Mouse (Mus musculus) layer of hippocampus, adult 18-20 months (tissue): ENCODE data around the gene Mesd. TPM values are rescaled to one million over a fixed set of nuclear protein-coding genes. Genes with fewer than 3 reads are reported as not detected.
"Not testable (repeated sequence)": the region's sequence is repeated elsewhere in the genome, so short reads cannot be mapped to it uniquely, and the experiment has no call there.

Experiments
- DNase-seq, 2 experiments: peaks; one replicate each; pipeline ENCODE4 v3.0.0; 2022; ENCODE audit warnings: low spot score in 2 of 2
- total RNA-seq, 2 experiments: library from RNA; stranded (reverse); gene quantifications; 2 replicates each; pipeline ENCODE4 v1.2.3; 2021

The Mesd gene
- total RNA-seq, 2 experiments from 2014 or later: 65.8 to 68.1 TPM

DNA sequence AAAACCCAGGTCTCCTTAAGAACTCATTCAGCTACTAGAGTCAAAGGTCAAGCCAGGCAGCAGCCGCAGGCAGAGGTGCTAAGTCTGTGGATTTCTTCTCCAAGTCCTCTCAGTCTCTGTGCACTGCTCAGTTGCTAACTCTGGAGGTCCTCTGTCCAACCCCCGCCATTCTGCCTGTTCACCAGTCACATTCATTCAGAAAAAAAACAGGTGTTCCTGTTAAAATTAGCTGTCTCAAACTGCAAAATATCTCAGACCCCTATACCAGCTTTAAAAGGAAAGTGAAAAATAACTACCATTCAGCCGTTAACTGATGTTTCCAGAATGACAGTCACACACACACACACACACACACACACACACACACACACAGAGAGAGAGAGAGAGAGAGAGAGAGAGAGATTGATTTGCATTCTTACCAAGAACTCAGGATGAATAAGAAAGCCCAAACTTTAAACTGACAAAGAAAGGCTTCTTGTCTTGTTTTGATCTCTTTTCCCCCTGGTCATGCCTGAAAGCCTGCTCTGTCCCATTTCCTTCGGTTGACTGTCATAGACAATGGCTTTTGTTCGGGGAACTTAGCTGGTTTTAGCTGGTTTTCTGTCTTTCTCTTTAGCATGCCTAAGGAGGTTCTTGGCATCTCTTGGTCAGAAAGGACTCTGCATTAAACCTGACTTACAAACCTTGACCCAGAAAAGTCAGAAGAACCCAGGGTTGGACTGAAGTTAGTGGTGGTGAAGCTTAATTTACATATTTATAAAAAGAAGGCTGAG is 5.4 kb upstream of the Mesd start:
- peak in 1 of 2 experiments; percentile 39 for DNase-seq

DNA sequence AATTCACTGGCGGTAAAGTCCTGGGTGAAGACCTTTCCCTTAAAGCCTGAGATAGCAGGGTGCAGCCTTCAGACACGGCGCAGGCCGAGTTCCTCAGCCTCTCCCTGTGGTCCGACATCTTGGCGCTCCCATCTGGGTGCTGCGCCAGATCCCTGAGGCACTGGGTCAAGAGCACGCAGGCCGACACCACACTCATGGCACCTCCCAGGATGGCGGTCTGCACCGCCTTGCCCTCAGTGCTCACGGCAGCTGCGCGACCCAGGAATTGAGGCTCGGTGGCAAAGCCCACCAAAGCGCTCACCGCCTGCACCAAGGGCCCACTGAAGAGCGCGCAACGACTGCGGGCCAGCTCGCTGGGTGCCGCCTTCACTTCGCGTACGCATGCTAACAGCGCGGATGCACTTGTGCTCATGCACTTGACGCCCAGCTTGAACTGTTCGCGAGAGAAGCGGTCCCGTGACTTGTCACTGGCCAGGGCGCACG is 2.1 kb upstream of the Mesd start:
- DNase-seq: no peak

DNA sequence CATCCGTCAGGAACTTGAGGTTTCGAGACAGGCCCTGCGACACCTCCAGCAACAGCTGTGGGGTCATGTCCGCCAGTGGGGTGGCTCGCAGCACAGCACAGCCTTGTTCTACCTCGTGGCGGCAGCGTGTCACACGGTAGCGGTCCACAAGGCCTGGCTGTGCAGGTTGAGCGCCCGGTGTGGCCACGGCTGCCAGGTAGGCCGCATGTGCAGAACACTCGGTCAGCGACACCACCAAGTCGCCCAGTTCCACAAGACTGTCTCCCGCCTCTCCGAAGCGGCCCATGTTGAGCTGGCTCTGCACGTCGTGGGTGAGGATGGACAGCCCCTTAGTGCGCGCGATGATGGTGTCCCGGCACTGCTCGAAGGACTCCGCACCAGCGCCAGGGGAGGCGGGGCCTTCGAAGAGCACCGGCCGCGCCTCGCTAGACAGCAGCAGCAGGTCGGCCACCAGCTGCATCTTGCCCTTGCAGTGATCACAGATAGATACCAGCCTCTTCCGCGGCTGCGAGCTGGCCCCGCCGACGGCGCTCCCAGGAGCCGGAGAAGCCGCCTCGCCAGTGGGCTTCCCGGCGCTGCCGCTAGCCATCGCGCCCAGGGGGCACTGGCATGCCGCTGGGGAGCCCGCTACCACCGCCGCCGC is 1.5 kb upstream of the Mesd start:
- peak; percentile 16 to 44 for DNase-seq

DNA sequence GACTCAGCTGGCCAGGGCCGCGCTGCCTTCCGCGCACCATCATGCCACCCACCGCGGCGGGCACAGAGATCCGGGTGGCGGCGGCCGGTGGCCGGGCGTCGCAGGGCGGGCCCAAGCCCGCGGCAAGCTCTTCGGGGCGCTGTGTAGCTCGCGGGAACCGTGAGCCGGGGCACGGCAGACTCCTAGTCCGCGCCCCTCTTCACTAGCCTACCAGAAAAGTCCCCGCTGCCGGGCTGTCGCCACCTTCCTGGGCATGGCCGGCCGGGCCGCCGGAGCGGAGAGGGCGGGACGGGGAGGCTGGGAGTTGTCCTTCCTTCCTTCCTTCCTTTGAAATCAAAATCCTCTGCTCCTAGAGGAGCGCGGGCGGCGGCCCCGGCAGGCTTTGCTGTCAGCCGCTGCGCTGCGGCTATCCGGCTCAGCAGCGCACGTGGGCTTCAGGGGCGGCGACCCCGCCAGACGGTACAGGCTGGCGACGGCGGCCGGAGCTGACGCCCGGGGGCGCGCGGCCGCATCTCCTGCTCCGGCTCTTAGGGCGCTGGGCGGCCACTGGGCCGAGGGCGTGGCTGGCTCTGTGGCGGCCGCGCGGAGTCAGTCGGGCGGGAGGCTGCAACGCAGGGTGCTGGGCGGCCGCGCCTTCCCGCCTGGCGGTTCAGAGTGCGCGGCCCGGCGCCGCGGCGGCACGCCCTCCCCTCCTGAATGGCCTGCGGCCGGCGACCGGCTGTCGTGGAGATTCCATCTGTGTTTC is 818 bp upstream of the Mesd start:
- DNase-seq: peak; percentile 17 to 52

DNA sequence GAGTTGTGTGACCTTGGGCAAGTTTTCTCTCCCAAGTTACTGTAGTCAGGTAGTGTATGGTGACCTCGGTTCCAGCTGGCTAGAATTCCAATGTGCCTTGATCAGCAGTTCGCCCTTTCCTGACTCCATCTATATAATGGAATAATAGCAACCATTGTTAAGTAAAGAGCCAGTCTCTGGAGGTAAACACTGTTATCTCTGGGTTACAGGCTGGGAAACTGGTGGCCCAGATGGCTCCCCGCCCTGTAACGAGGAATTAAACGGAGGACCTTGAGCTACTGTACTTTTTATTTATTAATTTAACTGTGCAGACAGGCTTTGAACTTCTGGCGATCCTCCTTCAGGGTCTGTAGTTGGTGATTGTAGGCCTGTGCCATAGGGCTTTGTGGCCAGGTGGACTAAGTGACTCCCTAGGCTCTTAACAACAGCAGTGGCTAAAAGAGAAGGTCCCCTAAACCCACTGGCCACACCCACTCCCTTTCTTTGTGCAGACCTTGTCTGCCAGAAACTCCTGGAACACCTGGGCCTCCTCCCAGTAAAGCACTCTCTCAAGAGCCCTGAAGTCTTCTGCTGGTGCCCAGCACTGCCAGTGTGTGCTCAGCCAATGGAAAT is 761 bp downstream of the Mesd start:
- no peak for DNase-seq

DNA sequence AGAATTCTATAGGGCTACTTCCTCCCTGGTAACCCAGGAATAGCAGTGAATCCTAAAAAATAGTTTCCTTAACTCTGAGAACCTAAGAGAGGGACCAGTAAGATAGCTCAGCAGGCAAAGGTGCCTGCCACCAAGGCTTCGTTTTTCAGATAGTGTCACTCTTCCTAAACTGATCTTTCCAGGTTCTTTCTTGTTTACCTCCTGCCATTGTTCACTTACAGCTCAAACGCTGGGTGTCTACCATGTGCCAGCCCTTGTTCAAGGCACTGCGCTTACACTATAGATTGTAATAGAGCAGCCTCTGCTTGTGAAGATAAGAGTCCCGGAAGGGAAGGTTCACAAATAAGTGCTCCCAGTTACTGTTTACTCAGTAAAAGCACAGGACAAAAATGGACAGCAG is 1.6 kb downstream of the Mesd start:
- DNase-seq: no peak

DNA sequence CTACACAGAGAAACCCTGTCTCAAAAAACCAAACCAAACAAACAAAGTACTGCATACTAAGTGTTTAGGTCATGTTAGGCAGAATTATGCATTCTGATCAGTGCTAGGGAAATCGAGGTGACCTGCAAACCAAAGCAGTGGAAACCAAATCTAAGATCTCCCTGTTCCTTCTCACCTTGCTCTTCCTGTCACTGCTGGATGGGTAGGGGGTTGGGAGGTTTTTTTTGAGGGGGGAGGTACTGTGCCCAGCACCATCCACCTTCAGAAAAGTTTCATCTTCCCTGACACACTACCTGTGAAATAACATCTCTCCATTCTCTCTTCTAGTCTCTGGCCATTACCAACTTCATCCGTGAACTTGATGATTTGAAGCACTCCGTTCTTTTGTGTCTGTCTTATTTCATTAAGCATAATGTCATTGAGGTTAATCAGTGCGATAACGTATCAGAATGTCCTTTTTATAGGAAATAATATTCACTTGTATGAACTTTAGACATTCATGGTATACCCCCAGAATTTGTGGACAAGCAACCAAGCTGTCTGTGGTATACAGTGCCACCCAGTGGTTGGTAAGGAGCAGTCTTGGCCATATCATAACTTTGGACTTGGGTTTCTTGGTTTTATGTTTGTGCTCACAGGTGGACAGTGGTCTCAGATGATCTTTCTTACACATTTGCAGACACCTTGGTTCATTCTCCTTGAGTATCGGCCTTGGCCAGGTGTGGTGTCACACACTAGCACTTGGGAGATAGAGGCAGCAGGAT is 2.3 kb downstream of the Mesd start:
- DNase-seq: no peak

DNA sequence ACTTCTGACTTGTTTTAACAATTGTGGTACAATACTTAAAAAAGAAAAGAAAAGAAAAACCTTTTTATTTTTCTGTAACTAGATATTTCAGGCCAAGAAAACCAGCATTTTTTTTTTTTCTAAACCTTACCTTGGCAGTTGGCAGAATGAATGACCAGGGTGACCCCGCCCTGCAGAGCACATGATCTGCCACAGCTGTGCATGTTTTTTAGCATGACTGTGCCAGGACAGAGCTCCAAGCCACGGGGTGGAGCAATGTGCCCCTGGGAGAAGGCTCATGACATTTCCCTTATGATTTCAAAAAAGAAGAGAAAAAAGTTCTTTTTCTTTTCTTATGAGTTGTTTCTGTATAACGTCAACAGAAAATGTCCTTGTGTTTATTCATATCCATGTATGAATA is 5.1 kb downstream of the Mesd start:
- DNase-seq: no peak

DNA sequence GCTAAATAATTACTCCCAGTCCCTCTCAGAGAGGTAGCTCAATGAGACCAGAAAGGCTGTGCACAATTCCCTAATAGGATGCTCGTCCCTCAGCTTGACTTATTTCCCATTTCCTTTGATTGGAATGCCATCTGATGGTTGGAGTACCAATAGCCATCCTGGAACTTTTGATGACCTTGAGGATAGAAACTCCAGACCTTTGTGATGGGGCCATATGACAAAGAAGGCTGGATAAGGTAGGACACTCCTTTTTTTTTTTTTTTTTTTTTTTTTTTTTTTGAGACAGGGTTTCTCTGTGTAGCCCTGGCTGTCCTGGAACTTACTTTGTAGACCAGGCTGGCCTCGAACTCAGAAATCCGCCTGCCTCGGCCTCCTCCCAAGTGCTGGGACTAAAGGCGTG is 5.7 kb downstream of the Mesd start:
- not testable (repeated sequence) for DNase-seq

DNA sequence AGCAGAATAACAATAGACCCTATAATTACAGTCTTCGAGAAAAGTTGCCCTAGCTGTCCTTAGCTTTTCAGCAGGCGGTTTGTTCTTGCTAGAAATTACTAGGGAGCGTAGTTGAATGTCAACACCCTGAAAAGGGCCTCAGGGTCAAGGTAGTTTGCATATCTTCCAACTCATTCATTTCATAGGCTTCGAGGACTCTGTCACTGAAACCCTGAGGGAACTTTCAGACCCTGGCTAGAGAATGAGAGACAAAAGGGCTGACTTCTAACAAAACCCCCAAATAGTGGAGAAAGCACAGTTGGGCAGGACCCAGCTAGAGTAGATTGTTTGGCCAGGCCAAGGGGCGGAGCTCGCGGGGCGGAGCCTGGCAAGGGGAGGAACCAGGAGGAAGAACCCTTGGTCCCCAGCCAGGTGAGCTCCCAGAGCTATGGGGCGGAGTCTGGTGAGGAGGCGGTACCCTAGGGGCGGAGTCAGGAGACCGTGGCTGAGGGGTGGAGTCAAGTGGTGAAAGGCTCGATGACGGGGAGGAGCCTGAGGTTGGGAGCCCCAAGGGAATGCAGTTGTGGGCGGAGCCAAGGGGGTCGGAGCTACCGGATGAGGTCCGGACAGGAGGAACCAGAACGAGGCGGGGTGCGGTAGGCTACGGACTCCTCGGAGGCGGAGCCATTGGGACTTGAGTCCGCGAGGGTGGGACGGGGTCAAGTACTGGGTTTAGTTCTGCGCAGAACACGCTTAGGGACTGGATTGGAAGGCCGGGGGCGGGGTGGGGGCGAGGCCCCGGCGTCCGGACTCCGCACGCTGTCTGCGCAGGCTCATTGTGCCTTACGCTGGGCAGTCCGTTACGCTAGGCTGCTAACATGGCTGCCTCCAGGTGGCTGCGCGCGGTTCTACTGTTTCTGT is 7.4 kb downstream of the Mesd start:
- DNase-seq: peak; percentile 97 to 98

DNA sequence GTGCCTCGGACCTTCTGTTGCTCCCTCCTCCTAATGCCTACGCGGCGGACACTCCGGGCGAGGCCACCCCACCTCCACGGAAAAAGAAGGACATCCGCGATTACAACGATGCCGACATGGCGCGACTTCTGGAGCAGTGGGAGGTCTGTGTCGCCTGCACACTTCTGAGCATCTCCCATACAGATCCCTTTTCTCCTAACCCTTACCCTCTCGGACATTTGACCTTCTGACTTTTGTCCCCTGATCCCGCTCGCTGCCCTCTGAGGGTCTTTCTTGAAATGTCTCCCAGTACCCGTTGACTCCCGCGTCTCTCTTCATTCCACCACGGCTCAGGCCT is 8.0 kb downstream of the Mesd start:
- DNase-seq: no peak

DNA sequence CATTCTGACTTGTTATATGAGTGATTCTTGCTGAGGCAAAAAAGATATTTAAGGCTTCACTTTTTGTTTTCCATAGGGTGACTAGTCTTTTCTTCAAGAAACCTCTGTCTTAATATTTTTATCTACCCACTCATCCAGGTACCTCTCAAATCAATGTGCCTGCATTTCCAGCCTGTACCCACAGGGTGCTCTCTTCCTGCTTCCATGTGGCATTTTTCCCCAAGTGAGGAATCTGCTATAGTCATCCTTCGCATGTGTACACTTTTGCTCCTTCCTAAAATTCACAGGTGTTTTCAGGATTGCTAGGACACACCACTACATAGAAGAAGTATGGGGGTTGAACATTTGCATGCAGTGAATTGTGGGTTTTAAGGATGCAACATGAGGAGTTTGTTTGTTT is 10.1 kb downstream of the Mesd start:
- DNase-seq: no peak

DNA sequence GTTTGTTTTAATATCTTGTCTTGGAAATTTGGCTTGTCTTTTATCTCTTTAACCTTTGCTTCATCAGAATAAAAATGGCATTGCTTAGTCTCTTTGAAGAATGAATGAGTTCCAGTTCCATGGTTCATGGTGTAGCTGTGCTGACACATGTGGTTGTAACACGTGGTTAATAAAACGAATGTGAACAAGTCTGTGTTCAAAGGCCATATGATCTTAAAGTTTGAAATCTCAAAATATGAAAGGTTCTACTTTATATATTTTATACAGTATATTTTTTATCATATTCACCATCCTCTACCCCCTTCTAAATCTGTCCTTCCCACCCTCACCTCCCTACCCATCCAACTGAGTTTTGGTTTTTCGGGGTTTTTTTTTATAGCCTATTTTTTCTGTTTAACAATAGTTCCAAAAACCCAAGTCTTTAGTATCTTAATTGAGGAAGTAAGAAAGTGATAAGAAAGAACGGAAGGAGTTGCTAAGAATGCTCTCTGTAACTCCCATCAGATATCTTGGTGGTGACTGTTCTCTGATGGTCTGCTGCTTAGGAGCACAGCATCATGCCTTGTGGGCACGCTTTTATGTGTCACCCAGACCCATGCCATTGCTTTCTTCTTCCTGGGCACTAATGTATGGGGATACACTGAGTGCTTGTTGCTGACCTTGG is 11.9 kb downstream of the Mesd start:
- DNase-seq: no peak

DNA sequence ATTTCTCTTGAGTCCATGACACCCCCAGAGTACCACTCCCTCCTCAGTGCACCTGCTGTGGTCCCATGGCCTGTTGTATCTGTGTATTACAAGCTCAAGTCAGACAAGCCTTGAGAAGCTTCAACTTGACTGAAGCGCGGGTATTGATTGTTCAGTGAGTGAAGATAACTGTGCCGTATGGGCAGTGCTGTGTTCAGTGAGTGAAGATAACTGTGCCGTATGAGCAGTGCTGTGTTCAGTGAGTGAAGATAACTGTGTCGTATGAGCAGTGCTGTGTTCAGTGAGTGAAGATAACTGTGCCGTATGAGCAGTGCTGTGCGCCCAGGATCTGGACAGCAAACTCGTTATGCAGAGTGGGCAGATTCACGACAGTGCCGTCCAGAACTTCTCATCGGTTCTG is 14.0 kb downstream of the Mesd start:
- no peak for DNase-seq

DNA sequence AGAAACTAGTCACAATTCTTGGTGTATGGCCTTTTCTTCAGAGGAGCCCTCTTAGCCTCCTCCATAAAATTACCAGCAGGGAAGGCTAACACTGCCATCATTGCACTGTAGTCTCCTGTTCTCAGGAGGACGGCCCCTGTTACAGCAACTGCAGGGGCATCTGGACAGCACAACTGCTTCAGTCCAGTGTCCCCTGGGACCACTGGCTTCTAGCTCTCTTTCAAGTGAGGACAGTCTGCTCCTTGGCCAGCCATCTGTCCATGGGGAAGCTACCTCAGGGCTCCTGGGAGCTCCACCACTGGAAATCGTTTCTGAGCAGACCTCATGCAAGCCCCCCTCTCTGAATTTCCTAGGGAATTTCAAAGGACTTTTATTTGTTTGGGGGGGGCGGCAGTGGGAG is 16.3 kb downstream of the Mesd start:
- DNase-seq: no peak

DNA sequence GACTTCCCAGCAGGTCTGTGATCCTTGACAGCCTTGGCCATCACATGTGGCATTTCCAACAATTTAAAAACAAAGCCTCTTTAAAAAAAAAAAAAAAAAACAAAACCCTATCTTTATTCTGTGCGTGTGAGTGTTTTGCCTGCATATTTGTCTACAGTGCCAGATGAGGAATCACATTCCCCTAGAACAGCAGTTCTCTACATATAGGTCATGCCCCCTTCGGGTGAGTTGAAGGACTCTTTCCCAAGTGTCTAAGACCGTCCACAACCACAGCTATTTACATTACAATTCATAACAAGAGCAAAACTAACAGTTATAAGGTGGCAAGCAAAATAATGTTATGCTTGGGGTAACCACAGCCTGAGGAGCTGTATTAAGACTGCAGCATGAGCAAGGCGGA is 17.2 kb downstream of the Mesd start:
- DNase-seq: no peak

DNA sequence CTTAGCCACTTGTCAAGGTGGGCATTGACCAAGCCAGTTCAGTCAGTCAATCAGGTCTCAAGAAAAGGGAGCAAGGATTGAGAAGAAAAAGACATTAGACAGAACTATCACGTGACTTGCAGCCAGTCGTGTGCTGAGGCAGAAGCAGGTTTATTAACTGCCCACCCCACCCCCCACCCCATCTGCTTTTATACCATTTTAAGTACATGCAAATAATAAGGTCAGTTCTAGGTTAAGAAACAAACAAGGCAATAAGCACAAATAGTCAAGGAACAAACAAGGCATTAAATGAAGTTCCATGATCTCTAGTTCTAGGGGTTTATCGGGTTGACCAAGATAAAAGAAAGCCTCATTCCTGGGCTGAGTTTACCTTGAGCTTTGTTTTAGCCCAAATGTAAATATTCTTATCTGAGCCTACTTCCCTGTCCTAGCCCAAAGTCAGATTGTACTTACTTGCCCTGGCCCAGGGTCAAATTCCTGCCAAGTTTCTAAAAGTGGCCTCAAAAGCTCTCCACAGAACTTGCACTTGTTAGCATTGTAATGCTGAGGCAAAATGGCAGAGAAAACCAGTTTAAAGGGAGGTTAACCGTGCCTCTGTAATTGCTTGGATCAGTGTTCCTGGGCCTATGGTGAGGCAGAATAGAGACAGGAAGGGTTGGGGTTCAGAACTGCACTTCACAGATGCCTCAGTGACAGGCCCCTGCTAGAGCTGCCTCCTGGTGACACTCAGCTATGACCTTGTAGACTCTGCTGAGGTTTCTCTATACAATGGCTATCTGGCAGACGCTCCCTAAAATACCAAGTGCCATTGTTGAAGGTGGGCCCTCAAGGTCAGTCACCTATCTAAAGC is 18.3 kb downstream of the Mesd start:
- DNase-seq: no peak

DNA sequence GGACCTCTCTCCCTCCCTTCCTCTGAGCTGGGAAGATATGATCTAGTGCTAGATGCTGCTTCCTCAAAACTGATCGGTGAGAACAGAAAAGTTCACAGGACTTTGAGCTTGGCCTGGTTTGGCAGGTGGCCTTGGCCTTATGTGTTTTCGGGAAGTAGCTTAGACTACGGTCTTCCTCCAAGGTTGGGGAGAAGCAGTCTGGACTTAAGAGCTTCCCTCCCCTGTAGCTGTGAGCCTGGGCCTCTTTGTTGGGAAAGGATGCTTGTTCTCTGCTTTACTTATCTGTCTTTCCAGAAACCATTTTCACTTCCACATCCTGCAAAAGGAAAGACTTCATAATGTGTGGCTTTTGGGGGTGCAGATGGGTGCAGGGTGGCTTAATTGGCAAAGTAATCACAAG is 20.6 kb downstream of the Mesd start:
- no peak for DNase-seq

DNA sequence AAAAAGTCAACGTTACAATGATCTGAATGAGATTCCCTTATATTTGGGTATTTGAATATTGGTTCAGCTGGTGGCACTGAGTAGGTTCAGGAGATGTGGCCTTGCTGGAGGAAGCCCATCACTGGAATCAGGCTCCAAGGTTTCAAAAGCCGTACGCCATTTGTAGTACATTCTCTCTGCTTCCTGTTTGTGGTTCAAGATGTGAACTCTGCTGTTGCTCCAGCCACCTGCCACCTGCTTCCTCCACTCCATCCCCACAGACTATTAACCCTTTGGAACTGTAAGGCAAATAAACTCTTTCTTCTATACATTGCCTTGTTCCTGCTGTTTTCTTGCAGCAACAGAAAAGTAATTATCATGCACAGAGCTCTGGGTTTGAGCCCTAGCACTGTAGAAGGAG is 27.6 kb downstream of the Mesd start:
- no peak for DNase-seq
